Mouse (Mus musculus) liver, embryonic 14.5 days (tissue): ENCODE measurements around the gene Bcl9.

Source experiments
- CTCF ChIP-seq: IDR thresholded peaks from 2 replicates; pipeline ENCODE4 v1.5.1; 2016; ENCODE audit warnings: antibody characterized with exemption, low read depth, control low read depth
- EP300 ChIP-seq: IDR thresholded peaks from 2 replicates; pipeline ENCODE4 v1.6.1; 2016; ENCODE audit warnings: antibody characterized with exemption, low read depth

DNA sequence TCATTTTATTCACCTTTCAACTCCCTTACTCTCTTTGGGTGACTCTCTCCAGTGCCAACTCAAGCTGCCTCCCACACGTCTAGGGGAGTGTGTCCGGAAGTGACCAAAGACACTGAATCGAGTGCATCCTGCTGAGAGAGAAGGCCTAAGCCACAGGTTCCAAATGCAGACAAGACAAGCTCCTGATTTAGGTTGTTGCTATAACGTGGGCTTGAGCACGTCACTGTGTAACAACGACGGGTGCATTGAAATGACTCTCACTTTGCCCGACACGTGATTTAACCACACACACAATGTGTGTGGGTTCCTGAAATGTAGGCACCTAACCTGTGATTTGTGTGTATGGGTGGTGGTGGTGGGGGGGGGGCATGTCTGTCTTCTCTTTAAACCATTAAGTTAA is 3.4 kb downstream of the Bcl9 start:
- TF ChIP-seq EP300 (no peak), CTCF (no peak)
